ENCODE assay signal across 19 mouse cellular contexts in the genomic region with DNA sequence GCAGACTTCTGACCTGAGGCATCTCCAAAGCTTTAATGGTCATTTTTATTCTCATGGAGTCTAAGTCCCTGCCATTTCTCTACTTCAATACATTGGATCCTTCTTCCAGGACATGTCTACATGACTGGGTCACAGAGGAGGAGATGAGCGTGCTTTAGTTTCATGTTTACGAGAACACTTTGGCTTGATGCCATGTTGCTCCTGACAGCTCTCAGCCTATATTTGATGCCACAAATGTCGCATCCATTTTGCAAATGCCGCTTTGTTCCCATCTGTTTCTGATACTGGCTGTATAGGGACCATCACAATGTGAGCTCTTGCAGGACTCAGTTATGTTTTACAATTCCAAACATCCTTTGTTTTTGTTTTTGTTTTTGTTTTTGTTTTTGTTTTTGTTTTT.
"Had no signal": no experiment of that assay in that cellular context is flagged by ENCODE, and none has a peak within 500 bp of the region (broad histone marks: within the 10 kb centered on the region; RNA-seq: fewer than 3 reads in every experiment).

No protein-coding gene starts in this region.

- DNase-seq: kidney, adult 11 months; kidney, adult 8-10 months; kidney, postnatal 10 days; kidney, postnatal 36 days; layer of hippocampus, postnatal 36 days; liver, embryonic 13.5 days; lung, adult 2 months; lung, postnatal 14 days; retina, postnatal 1 day; right cerebral cortex, postnatal 25 days; spleen, adult 18-20 months; thymus, postnatal 25 days had no signal

- H3K4me1 ChIP-seq: kidney, embryonic 15.5 days; liver, embryonic 13.5 days; midbrain, embryonic 15.5 days; neural tube, embryonic 13.5 days; stomach, embryonic 15.5 days had no signal

- H3K9ac ChIP-seq: kidney, embryonic 15.5 days; liver, embryonic 13.5 days; midbrain, embryonic 15.5 days; neural tube, embryonic 13.5 days; stomach, embryonic 15.5 days had no signal

- H3K27ac ChIP-seq: kidney, embryonic 15.5 days; left cerebral cortex, adult 2 months; liver, embryonic 13.5 days; macrophage; midbrain, embryonic 15.5 days; neural tube, embryonic 13.5 days; stomach, embryonic 15.5 days had no signal

- H3K9me3 ChIP-seq: kidney, embryonic 15.5 days; liver, embryonic 13.5 days; midbrain, embryonic 15.5 days; neural tube, embryonic 13.5 days; stomach, embryonic 15.5 days had no signal

- H3K36me3 ChIP-seq: kidney, embryonic 15.5 days; liver, embryonic 13.5 days; midbrain, embryonic 15.5 days; neural tube, embryonic 13.5 days; stomach, embryonic 15.5 days had no signal

- H3K4me3 ChIP-seq: kidney, embryonic 15.5 days; left cerebral cortex, adult 2 months; liver, embryonic 13.5 days; midbrain, embryonic 15.5 days; myocyte; neural tube, embryonic 13.5 days; stomach, embryonic 15.5 days had no signal

- H3K27me3 ChIP-seq: kidney, embryonic 15.5 days; liver, embryonic 13.5 days; midbrain, embryonic 15.5 days; neural tube, embryonic 13.5 days; stomach, embryonic 15.5 days had no signal

- H3K4me2 ChIP-seq: kidney, embryonic 15.5 days; liver, embryonic 13.5 days; midbrain, embryonic 15.5 days; neural tube, embryonic 13.5 days; stomach, embryonic 15.5 days had no signal

- ATAC-seq: midbrain, embryonic 15.5 days had no signal
